Mouse (Mus musculus) forebrain, postnatal 0 days (tissue): Measurements from ENCODE around the gene Nup214. TPM values are rescaled to one million over a fixed set of nuclear protein-coding genes. Genes with fewer than 3 reads are reported as not detected.
A peak's percentile ranks its signal among the peaks of the same experiment; 100 is the strongest.

Experiments used
- ATAC-seq: fragments of 200-750 bp; cut with Nextera tagmentation; 2 replicates; pipeline ENCODE4 v1.8.0; 2017; ENCODE audit warnings: mild to moderate bottlenecking, moderate library complexity
- DNase-seq: peaks from one replicate; pipeline ENCODE4 v3.0.0-alpha.2; 2015
- H3K27ac ChIP-seq: fragments of 300-500 bp; sonication (generic); 2 replicates; pipeline ENCODE4 v1.5.1; 2014; ENCODE audit warnings: low read depth, mild to moderate bottlenecking, antibody characterized with exemption, low read length, moderate library complexity, mixed read lengths
- H3K27me3 ChIP-seq: fragments of 300-500 bp; sonication (generic); 2 replicates; pipeline ENCODE4 v1.6.1; 2014; ENCODE audit warnings: mild to moderate bottlenecking, low read length, mixed read lengths; ENCODE audit not compliant: insufficient read depth
- H3K36me3 ChIP-seq: fragments of 300-500 bp; sonication (generic); 2 replicates; pipeline ENCODE4 v1.6.1; 2014; ENCODE audit warnings: mild to moderate bottlenecking, moderate library complexity; ENCODE audit not compliant: insufficient read depth
- H3K4me1 ChIP-seq: fragments of 300-500 bp; sonication (generic); 2 replicates; pipeline ENCODE4 v1.6.1; 2014; ENCODE audit warnings: antibody characterized with exemption; ENCODE audit not compliant: insufficient read depth
- H3K4me2 ChIP-seq: fragments of 300-500 bp; sonication (generic); 2 replicates; pipeline ENCODE4 v1.6.1; 2014; ENCODE audit warnings: low read depth, mild to moderate bottlenecking, moderate library complexity
- H3K4me3 ChIP-seq: fragments of 300-500 bp; sonication (generic); 2 replicates; pipeline ENCODE4 v1.5.1; 2014; ENCODE audit warnings: low read depth, low read length, mixed read lengths
- H3K9ac ChIP-seq: fragments of 300-500 bp; sonication (generic); 2 replicates; pipeline ENCODE4 v1.6.1; 2014; ENCODE audit warnings: mild to moderate bottlenecking
- H3K9me3 ChIP-seq: fragments of 300-500 bp; sonication (generic); 2 replicates; pipeline ENCODE4 v1.6.1; 2016; ENCODE audit warnings: low read length
- CTCF ChIP-seq: sonication (generic); IDR thresholded peaks from 2 replicates; pipeline ENCODE4 v1.5.1; 2016; ENCODE audit warnings: antibody characterized with exemption, control low read depth, low read depth
- WGBS: fragments of 180-500 bp; shearing (Covaris S2); extraction: QIAGEN DNeasy Blood & Tissue Kit; methylation state at CpG from one replicate; pipeline ENCODE4 v1.1.7; 2014; 5-methylcytosine and 5-hydroxymethylcytosine counted together
- polyA plus RNA-seq: library from polyadenylated mRNA; unstranded; fragments of >200 nt; fragmentation: Nextera tagmentation; extraction: Ambion mirVana; gene quantifications from 2 replicates; pipeline ENCODE4 v1.2.1, GENCODE M21; 2015
- total RNA-seq: library from RNA; depleted of rRNA; stranded (reverse); fragments of >200 nt; gene quantifications from 2 replicates; pipeline ENCODE4 v1.2.3, GENCODE M21; 2014

The Nup214 gene
- total and polyA plus RNA-seq, 2 experiments from 2014 or later, result 23.8 to 56.0 TPM

- WGBS, result 81% methylated on average over 4 of the region's 4 CpGs
- no peaks in the 10 kb centered on the region for H3K4me1 ChIP-seq
- TF ChIP-seq CTCF, result no peak
- ATAC-seq (no peak), DNase-seq (no peak)
- H3K9ac ChIP-seq, result no peak overlapping the region
- no peak overlapping the region for H3K27ac ChIP-seq
- H3K27me3 ChIP-seq, result no peaks in the 10 kb centered on the region
- no peaks in the 10 kb centered on the region for H3K36me3 ChIP-seq
- no peaks in the 10 kb centered on the region for H3K9me3 ChIP-seq
- H3K4me3 ChIP-seq, result no peak overlapping the region
- no peak overlapping the region for H3K4me2 ChIP-seq
Observed at GRCm38 (mm10) chr2:31943011-31943410, 31.2 kb upstream of the Nup214 start.

GRCm38 (mm10) chr2:31945580-31945979 lies 28.7 kb upstream of the Nup214 start:
- Histone ChIP-seq H3K4me2 (no peak overlapping the region), H3K36me3 (no peaks in the 10 kb centered on the region), H3K9me3 (no peaks in the 10 kb centered on the region), H3K4me1 (peaks cover under 1% of the 10 kb centered on the region; the same call in 1 of the 2 replicates), H3K27me3 (no peaks in the 10 kb centered on the region), H3K4me3 (no peak overlapping the region), H3K9ac (no peak overlapping the region), H3K27ac (no peak overlapping the region)
- TF ChIP-seq CTCF, result no peak
- ATAC-seq (no peak), DNase-seq (no peak)
- 76% methylated on average over 2 of the region's 2 CpGs for WGBS

- H3K4me2 ChIP-seq, result no peak overlapping the region
- H3K36me3 ChIP-seq, result no peaks in the 10 kb centered on the region
- H3K9ac ChIP-seq, result no peak overlapping the region
- H3K4me3 ChIP-seq, result no peak overlapping the region
- no peak overlapping the region for H3K27ac ChIP-seq
- DNase-seq (no peak), ATAC-seq (no peak)
- H3K27me3 ChIP-seq, result no peaks in the 10 kb centered on the region
- no peaks in the 10 kb centered on the region for H3K9me3 ChIP-seq
- H3K4me1 ChIP-seq, result peaks cover 11% of the 10 kb centered on the region
- TF ChIP-seq CTCF, result no peak
- WGBS, result 80% methylated on average over 6 of the region's 6 CpGs
Observed at GRCm38 (mm10) chr2:31948392-31948791, 25.8 kb upstream of the Nup214 start.

- Histone ChIP-seq H3K4me3 (no peak overlapping the region), H3K27ac (no peak overlapping the region), H3K4me1 (peaks cover 11% of the 10 kb centered on the region), H3K9ac (no peak overlapping the region), H3K4me2 (no peak overlapping the region), H3K36me3 (no peaks in the 10 kb centered on the region), H3K27me3 (no peaks in the 10 kb centered on the region), H3K9me3 (no peaks in the 10 kb centered on the region)
- no peak for TF ChIP-seq CTCF
- no peak for DNase-seq
- no peak for ATAC-seq
- 79% methylated on average over 6 of the region's 6 CpGs for WGBS
Observed at GRCm38 (mm10) chr2:31948801-31949200, 25.4 kb upstream of the Nup214 start.

- Histone ChIP-seq H3K9me3 (no peaks in the 10 kb centered on the region), H3K4me3 (peak within 1 kb of the TSS; percentile 66), H3K4me1 (peaks cover 11% of the 10 kb centered on the region), H3K27me3 (no peaks in the 10 kb centered on the region), H3K36me3 (no peaks in the 10 kb centered on the region), H3K27ac (no peak within 1 kb of the TSS), H3K4me2 (peak within 1 kb of the TSS; percentile 97), H3K9ac (peak within 1 kb of the TSS; percentile 72)
- DNase-seq (peak; percentile 60), ATAC-seq (peak; percentile 77)
- WGBS, result under 1% methylated on average over 64 of the region's 66 CpGs
- peak; percentile 70 for TF ChIP-seq CTCF
Observed at GRCm38 (mm10) chr2:31950058-31950871, 24.0 kb upstream of the Nup214 start, which contains the start of gene Aif1l. Aif1l (plus strand) TSS chr2:31950139.

GRCm38 (mm10) chr2:31950966-31951365 lies 23.3 kb upstream of the Nup214 start:
- Histone ChIP-seq H3K4me2 (peak overlapping the region; percentile 97), H3K27me3 (no peaks in the 10 kb centered on the region), H3K27ac (no peak overlapping the region), H3K9ac (peak overlapping the region; percentile 72), H3K9me3 (no peaks in the 10 kb centered on the region), H3K36me3 (no peaks in the 10 kb centered on the region), H3K4me3 (peak overlapping the region; percentile 66), H3K4me1 (peaks cover 11% of the 10 kb centered on the region)
- peak; percentile 44 for DNase-seq
- 14% methylated on average over 9 of the region's 9 CpGs for WGBS
- TF ChIP-seq CTCF, result no peak
- 0 out of 2 replicates have a peak, but pooled peaks have one; percentile 7 for ATAC-seq

GRCm38 (mm10) chr2:31952236-31952635 lies 22.0 kb upstream of the Nup214 start:
- ATAC-seq (peak; percentile 45; the same call in 1 of the 2 replicates), DNase-seq (peak; percentile 28)
- H3K9ac ChIP-seq, result no peak overlapping the region
- 51% methylated on average over 10 of the region's 10 CpGs for WGBS
- no peak for TF ChIP-seq CTCF
- no peaks in the 10 kb centered on the region for H3K27me3 ChIP-seq
- H3K4me3 ChIP-seq, result no peak overlapping the region
- H3K9me3 ChIP-seq, result no peaks in the 10 kb centered on the region
- H3K4me1 ChIP-seq, result peaks cover 11% of the 10 kb centered on the region
- H3K4me2 ChIP-seq, result 0 out of 2 replicates have a peak overlapping the region, but pooled peaks have one; percentile 97
- no peaks in the 10 kb centered on the region for H3K36me3 ChIP-seq
- no peak overlapping the region for H3K27ac ChIP-seq
